Mouse (Mus musculus): Measurements from ENCODE around the gene Frmd8. TPM values are rescaled to one million over a fixed set of nuclear protein-coding genes. Genes with fewer than 3 reads are reported as not detected.
A peak's percentile ranks its signal among the peaks of the same experiment; 100 is the strongest.

Gene Frmd8
- polyA plus RNA-seq, 1 experiment from 2014 or later = 21.2 TPM

DNA sequence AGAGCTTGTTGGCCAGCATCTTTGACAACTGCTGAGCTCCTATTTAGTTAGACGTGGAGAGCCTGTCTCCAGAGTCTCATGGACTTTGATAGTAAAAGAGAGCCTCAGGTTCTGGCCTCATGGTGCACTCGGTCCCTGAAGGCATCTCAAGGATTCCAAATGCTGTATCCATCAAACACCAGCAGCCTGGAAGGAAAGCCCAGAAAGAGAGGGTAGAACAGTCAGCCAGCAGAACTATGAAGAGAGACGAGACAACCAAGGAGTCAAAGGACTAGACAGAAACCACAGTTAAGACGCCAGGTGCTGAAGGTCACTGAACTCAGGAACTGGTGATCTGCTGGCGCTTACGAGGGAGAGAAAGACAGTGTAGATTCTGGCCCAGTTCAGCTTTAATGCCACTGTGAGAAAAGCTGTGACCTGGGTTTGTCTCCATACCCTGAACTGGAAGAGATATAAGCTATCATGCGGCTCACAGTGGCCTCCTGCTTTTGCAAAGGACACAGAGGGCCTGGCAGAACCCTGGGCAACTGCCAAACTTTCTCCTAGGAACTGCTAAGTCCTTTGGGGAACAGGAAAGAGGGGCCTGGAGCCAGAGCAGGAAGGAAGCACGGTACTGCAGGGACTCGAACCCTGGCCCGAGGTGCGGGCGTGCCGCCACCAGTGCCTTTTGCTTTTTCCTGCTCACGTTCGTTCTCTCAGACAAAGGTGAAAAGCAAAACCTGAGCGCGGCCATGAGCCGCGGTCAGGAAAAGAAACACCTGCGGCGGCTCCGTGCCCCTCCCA is 50.8 kb downstream of the Frmd8 start:
- WGBS = 77% methylated on average over 22 of the region's 22 CpGs
- Histone ChIP-seq H3K9ac (ENCODE audit: low read length) (peak overlapping the region; percentile 12; the same call in 1 of the 2 replicates), H3K36me3 (ENCODE audit: control insufficient read depth, insufficient read depth, low read length) (no peaks in the 10 kb centered on the region), H3K4me1 (ENCODE audit: control insufficient read depth, insufficient read depth, low read length) (peaks cover 22% of the 10 kb centered on the region), H3K4me3 (ENCODE audit: low read depth, low read length) (no peak overlapping the region), H3K9me3 (ENCODE audit: control insufficient read depth, low read length) (no peaks in the 10 kb centered on the region), H3K27ac (replicated peaks; ENCODE audit: low read depth, low read length) (no peak overlapping the region), H3K27me3 (ENCODE audit: control insufficient read depth, insufficient read depth, low read length) (no peaks in the 10 kb centered on the region), H3K4me2 (ENCODE audit: low read depth, severe bottlenecking) (no peak overlapping the region)
- ATAC-seq (ENCODE audit: insufficient number of reproducible peaks, low FRiP score, low TSS enrichment, low read depth) = no peak
- no peak for DNase-seq (ENCODE audit: low spot score)

DNA sequence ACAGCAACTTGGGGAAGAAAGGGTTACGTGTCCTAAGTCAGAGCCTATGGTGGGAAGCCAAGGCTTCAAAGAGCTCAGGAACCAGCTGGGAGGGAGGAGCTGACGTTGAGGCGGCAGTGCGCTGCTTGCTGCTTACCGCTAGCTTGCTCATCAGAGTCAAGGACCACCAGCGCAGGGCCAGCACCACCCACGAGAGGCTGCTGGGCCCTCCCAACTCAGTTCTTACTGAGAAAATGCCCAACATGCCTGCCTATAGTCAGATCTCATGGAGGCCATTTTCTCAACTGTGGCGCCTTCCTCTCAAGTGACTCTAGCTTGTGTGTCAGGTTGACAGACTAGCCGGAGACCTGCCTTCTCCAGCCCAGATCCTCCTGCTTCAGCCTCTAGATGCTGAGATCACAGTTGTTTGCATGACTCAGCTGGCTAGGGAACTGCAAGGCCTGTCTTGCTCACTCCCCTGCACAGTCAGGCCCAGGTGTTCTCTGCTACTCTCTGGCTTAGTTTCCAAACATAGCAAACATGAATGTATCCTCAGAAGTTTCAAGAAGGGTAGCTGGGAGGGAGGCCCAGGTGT is 51.7 kb downstream of the Frmd8 start:
- no peaks in the 10 kb centered on the region for H3K27me3 ChIP-seq (ENCODE audit: control insufficient read depth, insufficient read depth, low read length)
- no peaks in the 10 kb centered on the region; the same call in 1 of the 2 replicates for H3K36me3 ChIP-seq (ENCODE audit: control insufficient read depth, insufficient read depth, low read length)
- DNase-seq (ENCODE audit: low spot score) (peak; percentile 70), ATAC-seq (ENCODE audit: insufficient number of reproducible peaks, low FRiP score, low TSS enrichment, low read depth) (no peak)
- no peaks in the 10 kb centered on the region for H3K9me3 ChIP-seq (ENCODE audit: control insufficient read depth, low read length)
- 17% methylated on average over 9 of the region's 9 CpGs for WGBS
- peaks cover 22% of the 10 kb centered on the region for H3K4me1 ChIP-seq (ENCODE audit: control insufficient read depth, insufficient read depth, low read length)
- H3K4me3 ChIP-seq (ENCODE audit: low read depth, low read length) = no peak overlapping the region
- H3K27ac ChIP-seq (replicated peaks; ENCODE audit: low read depth, low read length) = no peak overlapping the region
- H3K4me2 ChIP-seq (ENCODE audit: low read depth, severe bottlenecking) = peak overlapping the region; percentile 17; the same call in 1 of the 2 replicates
- H3K9ac ChIP-seq (ENCODE audit: low read length) = no peak overlapping the region

DNA sequence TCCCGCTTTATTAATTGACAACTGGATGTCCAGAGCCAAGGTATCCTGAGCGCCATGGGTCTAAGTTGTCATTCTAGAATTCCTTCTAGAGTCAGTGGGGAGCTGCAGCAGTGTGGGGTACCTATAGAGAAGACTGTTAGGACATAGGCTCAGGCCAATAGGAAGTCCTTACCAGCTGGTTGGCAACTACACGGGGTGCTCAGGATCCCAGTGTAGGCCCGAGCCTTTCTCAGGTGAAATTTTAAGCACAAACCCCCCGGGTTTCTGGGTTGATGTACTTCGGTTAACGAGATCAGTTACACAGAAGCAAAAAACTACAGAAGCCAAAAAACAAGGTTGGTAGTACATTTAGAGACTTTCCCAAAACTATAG is 52.3 kb downstream of the Frmd8 start:
- WGBS = 62% methylated on average over 7 of the region's 7 CpGs
- Histone ChIP-seq H3K4me1 (ENCODE audit: control insufficient read depth, insufficient read depth, low read length) (peaks cover 24% of the 10 kb centered on the region), H3K4me3 (ENCODE audit: low read depth, low read length) (no peak overlapping the region), H3K27me3 (ENCODE audit: control insufficient read depth, insufficient read depth, low read length) (no peaks in the 10 kb centered on the region), H3K9me3 (ENCODE audit: control insufficient read depth, low read length) (no peaks in the 10 kb centered on the region), H3K9ac (ENCODE audit: low read length) (no peak overlapping the region), H3K4me2 (ENCODE audit: low read depth, severe bottlenecking) (no peak overlapping the region), H3K27ac (replicated peaks; ENCODE audit: low read depth, low read length) (no peak overlapping the region; the same call in 1 of the 2 replicates), H3K36me3 (ENCODE audit: control insufficient read depth, insufficient read depth, low read length) (no peaks in the 10 kb centered on the region; the same call in 1 of the 2 replicates)
- DNase-seq (ENCODE audit: low spot score) (no peak), ATAC-seq (ENCODE audit: insufficient number of reproducible peaks, low FRiP score, low TSS enrichment, low read depth) (no peak)

DNA sequence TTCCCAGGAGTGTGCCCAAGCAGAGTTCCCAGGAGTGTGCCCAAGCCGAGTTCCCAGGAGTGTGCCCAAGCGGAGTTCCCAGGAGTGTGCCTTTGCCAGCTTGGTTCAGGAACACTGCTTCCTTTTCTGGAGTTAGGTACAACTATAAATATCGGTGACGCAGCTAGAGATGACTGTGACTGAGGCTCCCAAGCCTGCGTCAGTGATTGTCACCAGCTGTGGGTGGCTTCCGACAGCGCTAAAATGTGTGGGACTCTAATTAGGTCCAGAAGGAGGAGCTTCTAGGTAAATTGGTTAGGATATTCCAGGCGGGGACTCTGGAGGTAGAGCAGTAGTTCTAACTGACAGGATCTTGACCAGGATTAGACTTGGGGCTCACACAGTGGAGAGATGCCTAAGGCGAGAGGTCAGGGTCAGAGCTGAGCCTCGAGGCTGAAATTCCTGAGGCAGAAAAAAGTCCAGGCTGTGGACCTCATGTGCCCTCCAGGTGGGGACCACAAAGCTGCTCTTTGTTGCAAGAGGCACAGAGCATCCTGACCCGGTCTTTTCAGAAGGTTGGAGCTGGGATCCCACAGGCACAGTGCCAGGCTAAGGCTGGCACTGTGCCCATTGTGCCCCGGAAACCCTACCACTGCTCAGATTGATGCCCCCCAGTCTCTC is 52.8 kb downstream of the Frmd8 start:
- H3K27me3 ChIP-seq (ENCODE audit: control insufficient read depth, insufficient read depth, low read length) = no peaks in the 10 kb centered on the region
- WGBS = 24% methylated on average over 12 of the region's 12 CpGs
- no peak overlapping the region; the same call in 1 of the 2 replicates for H3K27ac ChIP-seq (replicated peaks; ENCODE audit: low read depth, low read length)
- H3K4me3 ChIP-seq (ENCODE audit: low read depth, low read length) = no peak overlapping the region
- H3K9ac ChIP-seq (ENCODE audit: low read length) = no peak overlapping the region
- no peaks in the 10 kb centered on the region; the same call in 1 of the 2 replicates for H3K36me3 ChIP-seq (ENCODE audit: control insufficient read depth, insufficient read depth, low read length)
- H3K4me1 ChIP-seq (ENCODE audit: control insufficient read depth, insufficient read depth, low read length) = peaks cover 24% of the 10 kb centered on the region
- no peak for ATAC-seq (ENCODE audit: insufficient number of reproducible peaks, low FRiP score, low TSS enrichment, low read depth)
- H3K4me2 ChIP-seq (ENCODE audit: low read depth, severe bottlenecking) = 0 out of 2 replicates have a peak overlapping the region, but pooled peaks have one; percentile 15
- peak; percentile 53 for DNase-seq (ENCODE audit: low spot score)
- no peaks in the 10 kb centered on the region for H3K9me3 ChIP-seq (ENCODE audit: control insufficient read depth, low read length)

DNA sequence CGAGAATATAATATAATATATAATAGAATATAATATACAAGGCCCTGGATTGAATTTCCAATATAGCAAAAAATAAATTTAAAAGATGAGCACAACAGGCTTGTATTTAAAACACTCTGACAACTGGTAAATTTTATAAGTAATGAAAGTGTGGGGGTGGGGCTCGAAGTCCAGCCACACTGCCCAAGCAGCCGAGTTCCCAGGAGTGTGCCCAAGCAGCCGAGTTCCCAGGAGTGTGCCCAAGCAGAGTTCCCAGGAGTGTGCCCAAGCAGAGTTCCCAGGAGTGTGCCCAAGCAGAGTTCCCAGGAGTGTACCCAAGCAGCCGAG is 53.3 kb downstream of the Frmd8 start:
- ATAC-seq (ENCODE audit: insufficient number of reproducible peaks, low FRiP score, low TSS enrichment, low read depth) = no peak
- Histone ChIP-seq H3K9me3 (ENCODE audit: control insufficient read depth, low read length) (no peaks in the 10 kb centered on the region), H3K27ac (replicated peaks; ENCODE audit: low read depth, low read length) (no peak overlapping the region), H3K4me1 (ENCODE audit: control insufficient read depth, insufficient read depth, low read length) (peaks cover 24% of the 10 kb centered on the region), H3K27me3 (ENCODE audit: control insufficient read depth, insufficient read depth, low read length) (no peaks in the 10 kb centered on the region), H3K4me3 (ENCODE audit: low read depth, low read length) (no peak overlapping the region), H3K36me3 (ENCODE audit: control insufficient read depth, insufficient read depth, low read length) (no peaks in the 10 kb centered on the region; the same call in 1 of the 2 replicates), H3K4me2 (ENCODE audit: low read depth, severe bottlenecking) (no peak overlapping the region), H3K9ac (ENCODE audit: low read length) (no peak overlapping the region)
- 60% methylated on average over 5 of the region's 5 CpGs for WGBS
- DNase-seq (ENCODE audit: low spot score) = no peak

DNA sequence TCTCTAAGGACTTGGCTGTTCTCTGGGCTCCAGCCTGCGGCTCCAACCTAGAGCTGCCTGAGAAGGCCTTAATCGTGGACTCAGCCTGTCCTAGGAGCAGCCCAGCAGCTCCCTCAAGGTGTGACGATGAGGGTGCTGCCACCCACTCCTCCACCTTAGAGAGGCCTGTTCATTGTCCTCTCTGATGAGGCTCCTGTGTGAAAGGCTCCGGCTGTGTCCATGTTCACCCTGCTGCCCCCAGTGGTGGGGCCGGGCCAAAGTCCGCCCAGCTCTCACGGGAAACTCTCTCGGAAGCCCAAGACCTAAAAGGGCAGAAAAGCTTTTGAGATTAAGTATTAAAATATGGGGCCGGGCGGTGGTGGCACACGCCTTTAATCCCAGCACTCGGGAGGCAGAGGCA is 55.5 kb downstream of the Frmd8 start:
- Histone ChIP-seq H3K27ac (replicated peaks; ENCODE audit: low read depth, low read length) (no peak overlapping the region), H3K9me3 (ENCODE audit: control insufficient read depth, low read length) (no peaks in the 10 kb centered on the region), H3K36me3 (ENCODE audit: control insufficient read depth, insufficient read depth, low read length) (no peaks in the 10 kb centered on the region; the same call in 1 of the 2 replicates), H3K4me3 (ENCODE audit: low read depth, low read length) (no peak overlapping the region), H3K4me1 (ENCODE audit: control insufficient read depth, insufficient read depth, low read length) (peaks cover 24% of the 10 kb centered on the region), H3K4me2 (ENCODE audit: low read depth, severe bottlenecking) (no peak overlapping the region), H3K9ac (ENCODE audit: low read length) (no peak overlapping the region; the same call in 1 of the 2 replicates), H3K27me3 (ENCODE audit: control insufficient read depth, insufficient read depth, low read length) (no peaks in the 10 kb centered on the region)
- 53% methylated on average over 12 of the region's 12 CpGs for WGBS
- peak; percentile 50 for DNase-seq (ENCODE audit: low spot score)
- no peak for ATAC-seq (ENCODE audit: insufficient number of reproducible peaks, low FRiP score, low TSS enrichment, low read depth)

DNA sequence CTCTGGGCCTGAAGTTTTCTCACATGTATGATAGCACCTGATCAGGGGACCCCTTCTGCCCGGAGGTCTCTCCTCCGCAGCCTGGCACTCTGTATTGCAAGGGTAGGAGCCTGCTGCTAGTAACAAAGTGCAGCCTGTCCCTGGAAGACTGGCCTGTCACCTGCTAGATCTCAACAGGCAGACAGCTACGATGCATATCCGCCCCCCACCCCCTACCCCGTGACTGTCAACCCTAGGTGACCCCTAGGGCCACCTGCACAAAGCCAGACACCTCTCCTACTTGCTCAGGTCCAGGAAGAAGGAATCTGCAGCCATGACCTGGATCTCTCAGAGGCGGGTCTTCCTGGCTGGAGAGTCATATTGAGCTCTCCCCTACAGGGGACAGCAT is 56.5 kb downstream of the Frmd8 start:
- ATAC-seq (ENCODE audit: insufficient number of reproducible peaks, low FRiP score, low TSS enrichment, low read depth) (no peak), DNase-seq (ENCODE audit: low spot score) (no peak)
- peaks cover 20% of the 10 kb centered on the region for H3K4me1 ChIP-seq (ENCODE audit: control insufficient read depth, insufficient read depth, low read length)
- H3K9me3 ChIP-seq (ENCODE audit: control insufficient read depth, low read length) = no peaks in the 10 kb centered on the region
- 79% methylated on average over 6 of the region's 6 CpGs for WGBS
- no peaks in the 10 kb centered on the region; the same call in 1 of the 2 replicates for H3K36me3 ChIP-seq (ENCODE audit: control insufficient read depth, insufficient read depth, low read length)
- no peak overlapping the region for H3K27ac ChIP-seq (replicated peaks; ENCODE audit: low read depth, low read length)
- H3K4me3 ChIP-seq (ENCODE audit: low read depth, low read length) = no peak overlapping the region
- H3K4me2 ChIP-seq (ENCODE audit: low read depth, severe bottlenecking) = no peak overlapping the region
- no peaks in the 10 kb centered on the region for H3K27me3 ChIP-seq (ENCODE audit: control insufficient read depth, insufficient read depth, low read length)
- no peak overlapping the region for H3K9ac ChIP-seq (ENCODE audit: low read length)

Measured in limb, embryonic 11.5 days (tissue).